Mouse (Mus musculus) erythroblast, adult 5-6 weeks (primary cell): Measurements from ENCODE around the gene Abhd15. TPM values are rescaled to one million over a fixed set of nuclear protein-coding genes. Genes with fewer than 3 reads are reported as not detected.
"Not testable (repeated sequence)": the region's sequence is repeated elsewhere in the genome, so short reads cannot be mapped to it uniquely, and the experiment has no call there.

Experiments
- ATAC-seq: replicated peaks from 2 replicates; pipeline ENCODE4 v1.8.0; 2016; ENCODE audit warnings: moderate number of reproducible peaks, mild to moderate bottlenecking, moderate TSS enrichment, inconsistent platforms; ENCODE audit not compliant: poor library complexity, low FRiP score, severe bottlenecking
- total RNA-seq, 2 experiments: library from RNA; stranded (forward) in 1 of 2; stranded (reverse) in 1 of 2; fragments of 150-400 nt in 1 of 2; fragments of 200-764, 138-1000 nt in 1 of 2; gene quantifications; 2 replicates each; pipeline versions ENCODE4 v1.2.3 to v1.2.4; 2015 to 2017; ENCODE audit warnings: low replicate concordance in 2 of 2

Gene Abhd15
- total RNA-seq, 2 experiments from 2014 or later = 2.5 TPM; not detected in 1

- ATAC-seq = peak; percentile 60
Measured at GRCm38 (mm10) chr11:77508068-77509021, 6.6 kb upstream of the Abhd15 start.

DNA sequence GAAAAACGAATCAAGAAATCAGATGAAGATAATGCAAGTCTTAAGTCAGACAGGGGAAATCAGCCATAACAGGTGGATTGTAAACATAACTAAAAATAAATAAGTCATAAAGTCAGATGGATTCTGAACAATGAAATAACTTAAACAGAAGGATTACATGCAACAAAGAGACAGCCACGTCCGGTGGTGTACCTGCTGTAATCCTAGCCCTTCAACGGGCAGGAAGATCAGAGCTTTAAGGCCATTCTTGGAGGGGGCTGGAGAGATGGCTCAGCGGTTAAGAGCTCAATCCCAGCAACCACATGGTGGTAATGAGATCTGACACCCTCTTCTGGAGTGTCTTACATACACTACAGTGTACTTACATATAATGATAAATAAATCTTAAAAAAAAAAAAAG, 3.6 kb upstream of the Abhd15 start:
- ATAC-seq = no peak

- ATAC-seq = peak; percentile 58
Measured at GRCm38 (mm10) chr11:77512891-77513810, 1.8 kb upstream of the Abhd15 start.

- no peak for ATAC-seq
Measured at GRCm38 (mm10) chr11:77513811-77514170, 1.1 kb upstream of the Abhd15 start.

DNA sequence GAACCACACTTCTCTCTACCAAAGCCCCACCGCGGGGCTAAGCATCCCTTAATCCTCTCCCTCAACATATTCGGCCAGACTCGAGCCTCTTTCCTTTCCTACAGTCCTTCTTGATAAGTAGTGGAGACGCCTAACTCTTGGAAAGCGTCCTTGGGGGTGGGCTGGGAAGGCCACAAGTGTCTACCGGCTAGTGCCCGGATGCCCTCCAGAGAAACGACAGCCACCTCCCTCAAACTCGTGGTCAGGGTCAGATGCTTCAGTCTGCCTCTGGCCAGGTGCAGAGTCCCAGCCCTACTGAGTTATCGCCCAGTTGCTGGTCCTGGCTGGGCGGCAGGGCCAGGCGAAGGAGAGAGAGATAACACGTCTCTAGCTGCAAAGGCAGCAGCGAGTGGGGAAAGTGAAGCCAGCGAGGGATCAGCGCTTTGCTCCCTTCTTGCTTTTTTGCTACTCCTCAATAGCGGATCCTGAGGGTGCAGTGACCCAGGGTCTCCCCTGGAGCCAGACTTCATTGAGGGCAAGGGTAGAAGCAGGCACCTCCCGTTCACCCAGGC, 565 bp upstream of the Abhd15 start:
- peak; percentile 80 for ATAC-seq

DNA sequence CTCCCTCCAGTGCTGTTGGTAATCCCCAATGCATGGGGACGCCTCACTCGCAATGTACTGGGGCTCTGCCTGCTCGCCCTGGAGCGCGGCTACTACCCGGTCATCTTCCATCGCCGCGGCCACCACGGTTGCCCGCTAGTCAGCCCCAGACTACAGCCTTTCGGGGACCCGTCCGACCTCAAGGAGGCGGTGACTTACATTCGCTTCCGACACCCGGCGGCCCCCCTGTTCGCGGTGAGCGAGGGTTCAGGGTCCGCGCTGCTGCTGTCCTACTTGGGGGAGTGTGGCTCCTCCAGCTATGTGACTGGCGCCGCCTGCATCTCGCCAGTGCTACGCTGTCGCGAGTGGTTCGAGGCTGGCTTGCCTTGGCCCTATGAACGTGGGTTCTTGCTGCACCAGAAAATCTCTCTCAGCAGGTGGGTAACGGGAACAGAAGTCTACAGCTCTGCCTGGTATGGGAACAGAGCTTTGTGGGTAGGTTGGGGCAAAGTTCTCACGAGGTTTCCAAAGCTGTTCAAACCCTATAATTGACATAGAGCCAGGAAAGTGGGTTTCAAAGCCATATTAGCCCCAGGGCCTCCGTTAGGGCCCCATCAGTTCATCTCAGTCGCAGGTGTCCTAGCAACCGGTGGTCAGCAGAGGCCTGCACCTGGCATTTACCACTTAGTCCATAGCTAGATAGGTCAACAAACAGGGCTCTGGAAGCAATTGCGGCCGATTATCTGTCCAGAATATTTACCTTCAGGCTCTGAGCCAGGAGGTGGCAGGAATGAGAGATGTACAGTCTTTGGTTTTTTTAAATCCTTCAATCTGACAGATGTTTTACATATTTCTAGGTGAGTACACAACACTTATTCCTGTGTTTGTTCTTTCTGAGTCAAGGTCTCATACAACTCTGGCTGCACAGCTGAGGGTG, 974 bp downstream of the Abhd15 start, which contains the start of gene Trp53i13:
TSS of gene Trp53i13 (minus strand) at position 344 of the 916 bp plus-strand sequence.
- ATAC-seq = no peak

DNA sequence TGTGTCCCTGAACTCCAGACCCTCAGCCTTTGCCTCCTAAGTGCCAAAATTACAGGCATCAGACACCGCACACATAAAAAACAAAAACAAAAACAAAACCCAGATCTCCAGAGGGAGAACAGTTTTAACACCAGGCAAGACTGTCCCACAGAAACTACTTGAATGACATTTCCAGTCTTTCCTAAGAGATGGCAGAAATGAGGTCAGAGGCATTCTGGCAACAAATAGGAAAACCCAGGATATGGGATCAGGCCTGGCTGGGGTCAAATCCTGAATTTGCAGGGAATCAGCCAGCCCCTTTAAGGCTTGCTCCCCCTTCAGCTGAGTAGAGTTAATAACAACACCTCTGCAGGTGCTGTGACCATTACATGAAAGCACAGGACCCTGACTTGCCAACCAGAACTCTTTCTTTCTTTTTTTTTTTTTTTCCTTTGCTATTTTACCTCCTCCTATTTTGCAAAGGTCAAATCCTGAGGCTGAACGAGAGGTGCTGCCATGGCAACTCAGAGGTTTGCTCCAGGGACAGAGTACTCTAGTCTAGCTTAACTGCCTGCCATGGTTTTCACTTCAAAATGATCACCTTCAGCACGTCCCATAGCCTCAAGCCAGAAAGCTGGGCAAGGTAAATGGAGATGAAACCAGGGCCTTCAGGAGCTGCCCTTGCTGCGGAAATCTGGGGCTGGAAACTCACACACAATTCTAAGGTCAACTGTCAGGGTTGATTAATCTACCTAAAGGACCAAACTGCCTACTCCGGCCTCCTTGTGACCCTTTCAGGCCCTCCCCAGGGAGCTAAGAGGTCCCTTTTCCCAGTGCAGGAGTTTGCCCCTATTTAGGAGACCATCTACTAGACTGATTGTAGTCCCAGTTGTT, 1.9 kb downstream of the Abhd15 start:
- ATAC-seq = no peak

- ATAC-seq = no peak
Measured at GRCm38 (mm10) chr11:77518051-77518798, 3.3 kb downstream of the Abhd15 start.

GRCm38 (mm10) chr11:77519043-77519442, 4.1 kb downstream of the Abhd15 start, which contains the start of gene Gm10392:
Gene Gm10392 (minus strand): TSS chr11:77519198.
- no peak for ATAC-seq

- ATAC-seq = no peak
Measured at GRCm38 (mm10) chr11:77520601-77521529, 5.9 kb downstream of the Abhd15 start.

GRCm38 (mm10) chr11:77525804-77526486, 11.0 kb downstream of the Abhd15 start:
- no peak for ATAC-seq

GRCm38 (mm10) chr11:77528420-77528819, 13.5 kb downstream of the Abhd15 start:
- not testable (repeated sequence) for ATAC-seq

DNA sequence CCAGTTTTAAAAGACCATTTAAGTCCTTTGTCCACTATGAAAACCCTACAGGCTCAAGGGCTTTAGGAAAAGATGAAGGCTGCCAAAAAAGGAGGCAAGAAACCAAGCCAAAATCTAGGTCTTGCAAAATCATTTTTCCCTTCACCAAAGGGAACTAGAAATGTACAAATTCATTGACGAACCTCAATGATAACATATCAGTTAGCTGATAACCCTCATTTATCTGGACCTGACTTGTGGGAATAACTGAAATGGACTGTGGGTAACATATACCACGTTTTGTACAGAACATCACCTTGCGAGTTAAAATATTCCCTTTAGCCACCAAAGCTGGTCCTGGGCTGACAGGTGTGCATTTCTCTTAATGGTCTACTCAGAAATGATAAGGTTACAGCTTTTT, 14.7 kb downstream of the Abhd15 start:
- no peak for ATAC-seq

GRCm38 (mm10) chr11:77530862-77531261, 15.9 kb downstream of the Abhd15 start:
- ATAC-seq = no peak

DNA sequence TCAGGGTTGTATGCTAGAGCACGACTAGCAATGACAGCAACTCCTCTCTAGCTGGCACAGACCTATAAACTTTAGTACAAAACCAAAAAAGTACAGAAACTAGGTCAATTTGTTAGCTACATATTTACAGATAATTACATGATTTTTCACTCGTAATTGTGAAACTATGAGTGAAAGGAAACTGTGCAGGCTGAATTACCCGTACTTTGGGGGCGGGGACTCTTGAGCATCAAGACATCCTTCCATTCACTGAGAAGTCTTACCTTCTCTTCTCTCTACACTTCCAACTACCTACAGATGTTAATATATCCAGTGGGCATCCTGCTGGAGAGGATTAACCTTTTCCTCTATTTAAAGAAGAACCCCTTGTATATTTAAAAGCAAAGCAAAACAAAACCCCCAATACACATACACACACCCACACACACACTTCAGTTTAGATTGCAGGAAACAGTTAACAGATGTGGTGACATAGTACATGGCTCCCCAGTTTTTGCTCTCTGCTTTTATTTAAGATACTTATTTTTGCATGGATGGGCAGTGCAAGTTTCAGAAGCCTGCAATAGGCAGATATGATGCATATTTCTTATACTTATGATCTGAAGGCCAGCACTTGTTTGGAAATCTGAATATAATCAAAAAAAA, 17.4 kb downstream of the Abhd15 start:
- no peak for ATAC-seq
